Mouse (Mus musculus) lung, embryonic 14.5 days (tissue): ENCODE results near the gene Clcn5. TPM values are rescaled to one million over a fixed set of nuclear protein-coding genes. Genes with fewer than 3 reads are reported as not detected.

Experiments used
- ATAC-seq: fragments of 200-750 bp; cut with Nextera tagmentation; 2 replicates; pipeline ENCODE4 v1.8.0; 2017; ENCODE audit warnings: mild to moderate bottlenecking, moderate TSS enrichment, moderate library complexity; ENCODE audit not compliant: insufficient read depth
- DNase-seq: peaks from one replicate; pipeline ENCODE4 v3.0.0-alpha.2; 2015
- H3K27ac ChIP-seq: fragments of 300-500 bp; sonication (generic); 2 replicates; pipeline ENCODE4 v1.5.1; 2014; ENCODE audit warnings: low read depth, mild to moderate bottlenecking, moderate library complexity
- H3K27me3 ChIP-seq: fragments of 300-500 bp; sonication (generic); 2 replicates; pipeline ENCODE4 v1.6.1; 2014; ENCODE audit warnings: low read length, control low read depth; ENCODE audit not compliant: insufficient read depth
- H3K36me3 ChIP-seq: fragments of 300-500 bp; sonication (generic); 2 replicates; pipeline ENCODE4 v1.6.1; 2014; ENCODE audit warnings: control low read depth; ENCODE audit not compliant: insufficient read depth
- H3K4me1 ChIP-seq: fragments of 300-500 bp; sonication (generic); 2 replicates; pipeline ENCODE4 v1.6.1; 2014; ENCODE audit warnings: antibody characterized with exemption, control low read depth; ENCODE audit not compliant: insufficient read depth
- H3K4me2 ChIP-seq: fragments of 300-500 bp; sonication (generic); 2 replicates; pipeline ENCODE4 v1.6.1; 2014; ENCODE audit warnings: mild to moderate bottlenecking
- H3K4me3 ChIP-seq: fragments of 300-500 bp; sonication (generic); 2 replicates; pipeline ENCODE4 v1.5.1; 2014; ENCODE audit warnings: low read depth, low read length
- H3K9ac ChIP-seq: fragments of 300-500 bp; sonication (generic); 2 replicates; pipeline ENCODE4 v1.6.1; 2014
- H3K9me3 ChIP-seq: fragments of 300-500 bp; sonication (generic); 2 replicates; pipeline ENCODE4 v1.6.1; 2016; ENCODE audit warnings: low read depth, low read length, control low read depth
- CTCF ChIP-seq: IDR thresholded peaks from 2 replicates; pipeline ENCODE4 v1.5.1; 2016; ENCODE audit warnings: antibody characterized with exemption, low read depth
- WGBS: fragments of 180-500 bp; shearing (Covaris S2); extraction: QIAGEN DNeasy Blood & Tissue Kit; methylation state at CpG from one replicate; pipeline ENCODE4 v1.1.7; 2014; 5-methylcytosine and 5-hydroxymethylcytosine counted together
- polyA plus RNA-seq: library from polyadenylated mRNA; unstranded; fragments of >200 nt; fragmentation: Nextera tagmentation; extraction: Ambion mirVana; gene quantifications from 2 replicates; pipeline ENCODE4 v1.2.1, GENCODE M21; 2014

The Clcn5 gene
- polyA plus RNA-seq, 1 experiment from 2014 or later, result 14.7 TPM

- Histone ChIP-seq H3K27me3 (no peaks in the 10 kb centered on the region), H3K4me3 (no peak overlapping the region), H3K4me1 (no peaks in the 10 kb centered on the region), H3K4me2 (no peak overlapping the region), H3K27ac (no peak overlapping the region), H3K9ac (no peak overlapping the region), H3K36me3 (no peaks in the 10 kb centered on the region), H3K9me3 (no peaks in the 10 kb centered on the region)
- WGBS, result 77% methylated on average over 5 of the region's 5 CpGs
- TF ChIP-seq CTCF, result no peak
- DNase-seq (no peak), ATAC-seq (no peak)
Measured at GRCm38 (mm10) chrX:7279722-7280121, 39.4 kb downstream of the Clcn5 start.

DNA sequence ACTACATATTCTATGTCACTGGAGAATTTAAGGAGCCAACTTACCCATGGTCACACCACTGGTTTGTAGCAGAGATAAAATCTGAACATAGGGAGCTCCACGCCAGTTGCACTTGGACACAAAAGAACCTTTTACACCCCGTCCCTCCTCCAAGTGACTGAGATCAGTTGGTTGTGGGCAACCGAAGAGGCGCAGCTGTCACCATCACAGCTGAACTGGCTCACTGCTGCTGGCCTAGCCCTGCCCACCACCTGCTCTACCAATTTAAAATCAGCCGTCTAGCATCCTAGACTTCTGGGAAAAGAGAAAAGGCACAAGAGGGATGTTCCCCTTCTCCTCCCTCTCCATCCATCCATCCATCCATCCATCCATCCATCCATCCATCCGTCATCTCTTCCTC, 42.6 kb downstream of the Clcn5 start:
- no peak overlapping the region for H3K9ac ChIP-seq
- no peak for ATAC-seq
- no peaks in the 10 kb centered on the region for H3K4me1 ChIP-seq
- no peak overlapping the region for H3K4me3 ChIP-seq
- H3K27ac ChIP-seq, result no peak overlapping the region
- 59% methylated on average over 6 of the region's 6 CpGs for WGBS
- no peak for TF ChIP-seq CTCF
- H3K27me3 ChIP-seq, result no peaks in the 10 kb centered on the region
- H3K36me3 ChIP-seq, result no peaks in the 10 kb centered on the region
- no peaks in the 10 kb centered on the region for H3K9me3 ChIP-seq
- H3K4me2 ChIP-seq, result no peak overlapping the region
- DNase-seq, result no peak

DNA sequence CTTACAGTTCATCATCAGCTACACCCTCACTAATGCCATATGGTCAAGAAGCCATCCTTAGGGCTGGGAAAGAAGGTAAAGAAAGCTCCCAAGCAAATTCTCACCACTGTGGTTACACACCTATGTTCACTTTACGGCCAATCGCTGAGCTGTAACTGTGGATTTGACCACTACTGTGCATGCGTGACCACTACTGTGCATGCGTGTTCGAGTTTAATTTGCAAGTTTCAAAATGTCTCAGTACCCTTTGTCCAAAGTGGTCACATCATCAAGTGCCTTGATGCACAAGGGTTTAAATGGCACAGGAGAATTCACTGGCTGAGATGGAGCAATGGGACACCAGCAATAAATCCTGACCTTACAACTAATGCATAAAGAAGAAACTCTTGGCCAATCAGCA, 58.0 kb downstream of the Clcn5 start:
- Histone ChIP-seq H3K9me3 (no peaks in the 10 kb centered on the region), H3K27ac (no peak overlapping the region), H3K36me3 (no peaks in the 10 kb centered on the region), H3K27me3 (no peaks in the 10 kb centered on the region), H3K4me1 (no peaks in the 10 kb centered on the region), H3K9ac (no peak overlapping the region), H3K4me2 (no peak overlapping the region), H3K4me3 (no peak overlapping the region)
- WGBS, result 96% methylated on average over 5 of the region's 5 CpGs
- ATAC-seq (no peak), DNase-seq (no peak)
- no peak for TF ChIP-seq CTCF

DNA sequence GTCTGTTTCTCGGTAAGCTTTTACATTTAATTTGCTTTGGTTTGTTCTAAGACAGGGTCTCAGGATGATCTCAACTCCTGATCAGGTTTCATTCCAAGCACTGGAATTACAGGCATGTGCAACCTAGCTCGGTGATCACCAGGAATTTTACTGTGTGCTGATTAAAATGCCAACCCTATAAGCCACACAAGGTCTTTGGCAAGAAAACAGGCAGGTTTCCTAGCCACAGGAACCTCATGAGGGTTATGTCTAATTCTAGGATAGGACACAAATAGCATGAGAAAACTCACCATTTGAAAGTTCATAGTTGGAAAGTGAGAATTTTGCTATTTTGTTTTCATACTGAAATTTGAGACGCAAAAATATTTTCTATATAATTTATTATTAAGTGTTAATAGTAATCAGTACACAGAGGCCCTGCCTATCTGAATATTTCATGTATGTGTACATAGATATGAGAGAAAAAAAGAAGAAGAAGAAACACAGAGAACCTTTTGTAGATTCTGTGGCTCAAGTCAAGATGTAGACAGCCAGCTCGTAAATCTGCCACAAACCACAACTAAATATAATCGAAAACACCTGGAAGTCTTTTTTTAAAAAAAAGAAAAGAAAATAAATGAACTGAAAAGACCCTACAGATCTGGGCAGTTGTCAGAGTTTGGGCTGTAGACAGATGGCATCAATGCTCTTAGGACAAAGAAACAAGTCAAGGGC, 58.6 kb downstream of the Clcn5 start:
- WGBS, result 61% methylated on average over 5 of the region's 5 CpGs
- TF ChIP-seq CTCF, result no peak
- Histone ChIP-seq H3K9ac (no peak overlapping the region), H3K27ac (no peak overlapping the region), H3K27me3 (no peaks in the 10 kb centered on the region), H3K4me3 (no peak overlapping the region), H3K4me2 (no peak overlapping the region), H3K4me1 (no peaks in the 10 kb centered on the region), H3K9me3 (no peaks in the 10 kb centered on the region), H3K36me3 (no peaks in the 10 kb centered on the region)
- DNase-seq, result no peak
- no peak for ATAC-seq

DNA sequence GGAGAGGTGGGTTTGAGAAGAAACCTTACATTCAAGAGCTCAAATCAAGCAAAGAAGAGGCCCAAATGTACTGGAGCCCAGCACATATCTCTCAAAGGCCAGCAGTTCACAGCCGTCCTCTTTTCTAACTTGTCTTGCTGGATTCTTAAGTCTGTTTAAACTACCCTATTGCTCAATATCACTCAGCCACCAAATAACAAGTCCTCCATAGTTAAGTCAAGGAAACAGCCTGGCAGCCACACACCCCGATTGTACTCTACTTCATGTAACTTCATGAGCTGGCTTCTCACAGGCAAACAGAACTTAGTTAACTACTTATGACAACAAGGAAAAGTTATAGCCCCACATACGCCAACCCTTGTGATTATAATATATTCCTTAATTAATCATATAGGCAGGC, 59.4 kb downstream of the Clcn5 start:
- DNase-seq, result peak; percentile 29
- no peaks in the 10 kb centered on the region for H3K4me1 ChIP-seq

GRCm38 (mm10) chrX:7256022-7256421, 63.1 kb downstream of the Clcn5 start:
- WGBS, result 40% methylated on average over 3 of the region's 3 CpGs
- Histone ChIP-seq H3K27ac (no peak overlapping the region), H3K4me2 (no peak overlapping the region), H3K9me3 (no peaks in the 10 kb centered on the region), H3K36me3 (no peaks in the 10 kb centered on the region), H3K27me3 (no peaks in the 10 kb centered on the region), H3K4me3 (no peak overlapping the region), H3K9ac (no peak overlapping the region), H3K4me1 (no peaks in the 10 kb centered on the region)
- ATAC-seq, result no peak
- DNase-seq, result peak; percentile 3
- TF ChIP-seq CTCF, result no peak

More for the DNA sequence above, 59.4 kb downstream of the Clcn5 start:
- Histone ChIP-seq H3K36me3 (no peaks in the 10 kb centered on the region), H3K27ac (peak overlapping the region; percentile 16; the same call in 1 of the 2 replicates), H3K9me3 (no peaks in the 10 kb centered on the region), H3K4me3 (no peak overlapping the region), H3K9ac (no peak overlapping the region), H3K27me3 (no peaks in the 10 kb centered on the region), H3K4me2 (no peak overlapping the region)
- TF ChIP-seq CTCF, result no peak
- ATAC-seq, result peak; percentile 41; the same call in 1 of the 2 replicates
- WGBS, result 44% methylated on average over 3 of the region's 3 CpGs

GRCm38 (mm10) chrX:7204099-7204498, 115.1 kb downstream of the Clcn5 start:
- H3K27me3 ChIP-seq, result no peaks in the 10 kb centered on the region
- ATAC-seq, result no peak
- no peaks in the 10 kb centered on the region for H3K4me1 ChIP-seq
- TF ChIP-seq CTCF, result no peak
- H3K9me3 ChIP-seq, result no peaks in the 10 kb centered on the region
- no peak overlapping the region for H3K9ac ChIP-seq
- H3K36me3 ChIP-seq, result no peaks in the 10 kb centered on the region
- WGBS, result 59% methylated on average over 5 of the region's 5 CpGs
- H3K27ac ChIP-seq, result no peak overlapping the region
- H3K4me2 ChIP-seq, result no peak overlapping the region
- peak; percentile 1 for DNase-seq
- no peak overlapping the region for H3K4me3 ChIP-seq

DNA sequence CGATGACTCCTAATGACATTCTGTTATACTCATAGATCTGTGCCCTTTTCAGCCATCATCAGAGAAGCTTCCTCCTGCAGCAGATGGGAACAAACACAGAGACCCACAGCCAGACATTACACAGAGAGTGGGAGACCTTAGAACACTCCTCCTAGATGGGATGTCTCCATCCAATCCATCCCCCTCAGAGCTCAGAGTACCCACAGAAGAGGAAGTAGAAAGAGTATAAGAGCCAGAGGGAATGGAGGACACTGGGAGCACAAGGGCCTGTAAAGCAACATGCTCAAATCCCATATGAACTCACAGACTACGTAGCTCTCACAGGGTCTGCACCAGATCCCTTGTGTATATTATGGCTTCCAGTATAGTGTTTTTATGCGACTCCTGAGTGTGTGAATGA, 115.6 kb downstream of the Clcn5 start:
- Histone ChIP-seq H3K36me3 (no peaks in the 10 kb centered on the region), H3K9me3 (no peaks in the 10 kb centered on the region), H3K27ac (no peak overlapping the region), H3K4me3 (no peak overlapping the region), H3K4me1 (no peaks in the 10 kb centered on the region), H3K9ac (no peak overlapping the region), H3K4me2 (no peak overlapping the region), H3K27me3 (no peaks in the 10 kb centered on the region)
- no peak for DNase-seq
- no peak for ATAC-seq
- 82% methylated on average over 3 of the region's 3 CpGs for WGBS
- TF ChIP-seq CTCF, result no peak
